Mouse (Mus musculus): ENCODE measurements around the gene Nmt1.

Gene Nmt1

DNA sequence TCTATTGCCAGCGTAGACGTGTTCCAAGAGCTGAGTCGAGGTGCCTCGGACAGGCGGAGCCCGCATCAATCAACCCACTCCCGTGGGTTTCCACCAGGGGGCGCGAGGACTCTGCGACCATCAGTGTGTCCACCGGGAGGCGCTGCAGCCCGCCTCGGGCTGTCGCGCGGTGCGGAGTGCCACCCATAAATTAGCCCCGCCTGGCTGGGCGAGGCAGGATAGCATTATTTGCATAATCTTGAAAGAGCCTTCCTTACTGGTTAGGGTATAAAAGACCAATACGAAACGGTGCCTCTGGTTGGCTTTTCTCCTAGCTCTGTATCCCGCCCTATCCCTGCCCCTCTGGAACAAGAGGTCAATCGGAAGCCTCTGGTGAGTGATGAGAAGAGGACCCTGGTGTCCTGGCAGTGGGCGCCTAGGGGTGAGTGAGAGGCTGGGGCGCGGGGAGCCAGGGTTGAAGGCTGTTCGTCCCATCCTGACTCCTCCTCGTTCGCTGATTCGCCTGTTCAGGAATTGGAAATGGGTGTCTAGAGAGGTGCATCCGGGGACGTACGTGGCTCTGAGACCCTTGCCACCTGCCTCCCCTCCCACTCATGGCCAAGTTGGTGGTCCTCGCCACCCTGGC is 74.8 kb downstream of the Nmt1 start:
- peak; percentile 85 for ATAC-seq (ENCODE audit: insufficient number of reproducible peaks, low FRiP score, low TSS enrichment)

DNA sequence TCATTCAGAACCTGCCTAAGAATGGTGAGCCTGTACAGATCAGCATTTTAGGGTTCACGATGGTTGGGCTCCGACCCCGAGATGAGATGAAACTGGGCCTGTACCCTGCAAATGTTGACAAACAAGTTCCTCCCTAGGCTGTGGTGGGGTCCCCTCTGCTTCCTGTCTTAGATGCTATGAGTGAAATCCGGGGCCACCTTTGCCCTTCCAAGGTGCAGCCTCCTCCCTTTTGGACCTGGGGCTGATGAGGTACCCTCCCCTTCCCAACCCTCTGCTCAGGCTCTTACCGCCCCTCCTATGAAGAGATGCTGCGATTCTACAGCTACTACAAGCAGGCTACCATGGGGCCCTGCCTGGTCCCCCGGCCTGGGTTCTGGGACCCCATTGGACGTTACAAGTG is 75.6 kb downstream of the Nmt1 start:
- no peak for ATAC-seq (ENCODE audit: insufficient number of reproducible peaks, low FRiP score, low TSS enrichment)

- no peak for ATAC-seq (ENCODE audit: insufficient number of reproducible peaks, low FRiP score, low TSS enrichment)
Measured at GRCm38 (mm10) chr11:103104469-103104868, 76.5 kb downstream of the Nmt1 start.

- ATAC-seq (ENCODE audit: insufficient number of reproducible peaks, low FRiP score, low TSS enrichment): no peak
Measured at GRCm38 (mm10) chr11:103105180-103105725, 77.3 kb downstream of the Nmt1 start.

DNA sequence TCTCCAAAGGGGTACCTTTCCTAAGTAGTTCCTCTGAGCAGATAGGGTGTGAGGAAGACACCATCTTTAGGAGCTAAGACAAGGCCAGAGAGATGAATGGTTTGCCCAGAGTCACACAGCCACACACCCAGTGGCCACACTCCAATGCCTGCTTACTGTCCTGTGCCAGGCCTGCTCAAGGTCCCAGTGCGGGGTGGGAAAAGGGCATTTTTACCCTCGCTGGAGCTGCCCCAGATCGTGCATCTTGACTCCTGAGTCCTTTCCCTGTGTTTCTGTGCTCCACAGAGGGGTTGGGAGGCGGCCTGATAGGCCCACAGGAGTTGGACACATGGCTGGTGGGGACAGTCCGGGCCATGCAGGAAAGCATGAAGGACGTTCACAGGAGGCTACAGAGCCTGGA is 77.8 kb downstream of the Nmt1 start:
- no peak for ATAC-seq (ENCODE audit: insufficient number of reproducible peaks, low FRiP score, low TSS enrichment)

DNA sequence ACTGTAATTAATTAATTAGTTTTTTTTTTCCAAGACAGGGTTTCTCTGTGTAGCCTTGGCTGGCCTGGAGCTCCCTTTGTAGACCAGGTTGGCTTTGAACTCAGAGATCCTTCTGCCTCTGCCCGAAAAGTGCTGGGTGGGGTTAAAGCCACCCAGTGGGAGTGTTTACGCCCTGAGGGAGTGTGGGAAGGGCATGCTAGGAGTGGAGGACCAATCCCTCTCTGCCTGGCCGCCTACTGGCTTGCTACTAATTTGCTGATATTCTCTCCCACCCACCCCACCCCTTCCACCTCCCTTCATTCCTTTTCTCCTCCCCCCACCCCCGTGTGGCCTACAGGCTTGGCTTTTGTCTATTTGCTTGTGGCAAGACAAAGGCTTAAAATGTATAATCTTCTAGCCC is 78.4 kb downstream of the Nmt1 start:
- ATAC-seq (ENCODE audit: insufficient number of reproducible peaks, low FRiP score, low TSS enrichment): no peak

DNA sequence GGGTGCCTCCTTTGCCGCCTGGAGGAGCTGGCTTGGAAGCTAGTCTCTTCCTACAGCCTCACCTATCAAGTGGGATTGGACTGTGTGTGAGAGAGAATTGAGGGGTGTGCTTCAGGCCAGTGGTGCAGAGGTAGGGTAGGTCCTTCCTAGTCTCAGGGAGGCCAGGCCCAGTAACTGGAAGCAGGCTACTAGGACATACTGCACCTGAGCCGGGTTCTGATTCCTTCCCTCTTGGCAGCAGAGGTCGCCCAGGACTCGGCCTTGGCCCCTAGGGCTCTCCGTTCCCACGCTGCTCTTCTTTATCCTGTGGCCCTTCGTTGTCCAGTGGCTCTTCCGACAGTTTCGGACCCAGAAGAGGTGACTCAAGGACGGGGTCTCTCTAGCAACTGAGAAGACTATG is 83.3 kb downstream of the Nmt1 start:
- ATAC-seq (ENCODE audit: insufficient number of reproducible peaks, low FRiP score, low TSS enrichment): no peak

- ATAC-seq (ENCODE audit: insufficient number of reproducible peaks, low FRiP score, low TSS enrichment): no peak
Measured at GRCm38 (mm10) chr11:103111881-103112551, 84.0 kb downstream of the Nmt1 start.

DNA sequence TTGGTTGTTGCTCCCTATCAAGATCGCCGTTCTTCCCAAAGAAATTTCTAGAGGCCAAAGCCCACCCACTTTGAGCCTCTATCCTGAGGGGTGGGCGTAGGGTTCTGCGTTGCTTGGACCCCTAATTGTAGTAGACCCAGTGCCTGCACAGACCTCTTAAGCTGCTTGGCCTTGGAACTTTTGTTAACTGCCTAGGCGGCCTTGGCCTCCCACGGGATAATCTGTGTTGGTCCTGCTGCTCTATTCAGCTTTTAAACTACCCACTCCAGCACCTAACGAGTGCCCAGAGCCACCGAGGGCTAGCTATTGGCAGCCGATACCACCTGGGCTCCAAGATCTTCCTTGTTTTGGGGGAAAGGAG is 84.5 kb downstream of the Nmt1 start:
- ATAC-seq (ENCODE audit: insufficient number of reproducible peaks, low FRiP score, low TSS enrichment): no peak

DNA sequence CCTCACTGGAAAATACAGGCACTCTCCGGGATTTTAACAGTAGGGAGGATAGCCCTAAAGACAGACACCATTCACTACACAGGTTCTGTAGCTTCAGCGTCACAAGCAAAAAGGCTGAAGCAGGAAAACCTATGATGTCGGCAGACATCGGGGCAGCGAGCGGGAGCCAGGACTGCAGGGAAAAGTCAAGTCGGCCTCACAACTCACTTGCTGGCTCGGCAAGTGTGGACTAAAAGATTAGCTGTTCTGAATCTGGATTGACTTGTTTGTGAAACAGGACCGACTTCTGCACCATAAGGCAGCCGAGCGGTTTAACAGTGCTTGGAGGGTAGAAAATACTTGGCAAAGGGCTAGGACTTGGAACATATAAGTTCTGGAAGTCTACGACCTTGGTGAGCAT is 85.0 kb downstream of the Nmt1 start:
- ATAC-seq (ENCODE audit: insufficient number of reproducible peaks, low FRiP score, low TSS enrichment): no peak

DNA sequence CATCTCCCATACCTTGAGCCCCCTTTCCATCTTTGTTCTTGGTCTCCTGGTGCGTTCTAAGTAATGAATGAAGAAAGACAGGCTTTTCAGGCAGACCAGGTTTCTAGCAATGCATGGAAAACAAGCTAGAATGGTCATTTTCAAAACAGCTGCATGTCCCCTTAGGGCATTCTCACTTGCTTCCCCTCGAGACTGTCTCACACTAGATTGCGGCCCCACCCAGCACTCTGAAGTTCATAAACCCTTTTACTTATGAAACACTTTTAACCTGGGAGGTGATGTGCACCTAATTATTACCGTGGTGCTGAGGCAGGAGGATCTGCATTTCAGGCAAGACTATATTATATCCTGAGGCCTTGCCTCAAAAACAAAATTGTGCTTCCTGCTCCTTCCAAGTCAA is 85.8 kb downstream of the Nmt1 start:
- no peak for ATAC-seq (ENCODE audit: insufficient number of reproducible peaks, low FRiP score, low TSS enrichment)

DNA sequence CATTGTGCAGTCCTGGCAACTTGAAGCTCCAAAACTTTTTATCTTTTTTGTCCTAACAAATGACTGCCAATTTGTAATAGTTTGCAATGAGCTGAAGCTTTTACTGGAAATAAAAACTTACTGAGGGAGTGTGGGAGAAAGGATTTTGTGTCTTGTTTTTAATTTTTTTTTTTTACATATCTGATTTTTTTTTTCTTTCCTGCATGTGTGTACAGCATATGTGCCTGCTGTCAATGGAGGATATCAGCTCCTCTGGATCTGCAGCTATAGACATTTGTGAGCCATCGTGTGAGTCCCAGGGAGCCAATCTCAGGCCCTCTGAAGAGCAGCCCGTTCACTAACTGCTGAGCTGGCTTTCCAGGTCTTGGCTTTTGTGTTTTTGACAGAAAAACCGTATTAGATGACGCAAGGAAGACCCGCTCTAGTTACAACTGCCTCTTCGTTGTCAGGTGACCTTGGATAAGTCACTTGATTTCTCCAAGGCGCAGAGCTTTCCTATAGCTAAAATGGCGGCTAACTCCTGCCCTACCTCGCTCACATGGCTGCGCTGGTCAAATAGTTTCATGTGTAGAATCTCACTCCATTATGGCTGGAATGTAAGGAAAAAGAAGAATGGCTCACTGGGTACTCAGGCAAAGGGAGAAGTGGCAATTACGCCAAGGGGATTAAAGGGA is 86.4 kb downstream of the Nmt1 start:
- ATAC-seq (ENCODE audit: insufficient number of reproducible peaks, low FRiP score, low TSS enrichment): no peak

- peak; percentile 70; the same call in 1 of the 2 replicates for ATAC-seq (ENCODE audit: insufficient number of reproducible peaks, low FRiP score, low TSS enrichment)
Measured at GRCm38 (mm10) chr11:103115163-103116007, 87.4 kb downstream of the Nmt1 start.

DNA sequence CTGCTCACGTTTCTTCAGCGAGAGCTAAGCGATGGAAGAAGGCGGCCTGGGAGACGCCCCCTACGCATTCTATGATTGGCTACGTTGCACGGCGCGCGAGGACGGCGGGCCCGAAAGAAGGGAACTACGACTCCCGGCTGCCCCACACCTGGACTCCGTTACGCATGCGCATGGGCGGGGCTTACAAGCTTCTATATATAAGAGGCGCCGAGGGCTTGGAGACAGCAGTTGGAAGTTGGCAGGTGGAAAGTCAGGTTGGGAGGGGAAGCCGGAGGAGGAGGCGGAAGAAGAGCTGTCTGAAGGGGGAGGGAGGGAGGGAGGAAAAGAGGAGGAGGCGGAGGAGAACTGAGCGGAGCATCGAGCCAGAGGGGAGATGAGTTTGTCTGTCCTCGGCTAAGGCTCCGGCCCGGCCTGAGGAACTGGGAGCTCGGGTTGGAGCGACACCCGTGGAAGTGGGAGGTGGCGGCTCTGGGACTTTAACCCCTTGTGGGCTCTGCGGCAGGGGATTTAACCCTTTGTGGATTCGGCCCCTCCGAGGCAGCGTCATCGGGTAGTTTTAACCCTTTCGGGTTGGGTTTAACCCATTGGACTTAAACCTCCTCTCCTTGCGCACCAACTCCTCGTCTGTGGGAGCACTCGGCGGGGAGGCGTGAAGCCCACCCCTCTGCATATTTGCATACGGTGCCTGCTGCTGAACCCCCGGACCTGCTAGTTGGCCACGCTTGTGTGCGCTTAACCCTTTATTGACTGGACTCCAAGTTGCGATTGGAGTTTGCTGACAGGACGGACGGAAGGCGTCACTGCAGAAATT is 88.2 kb downstream of the Nmt1 start, which contains the start of gene Hexim1:
TSS of gene Hexim1 (plus strand) at position 224 of the 811 bp plus-strand sequence.
- ATAC-seq (ENCODE audit: insufficient number of reproducible peaks, low FRiP score, low TSS enrichment): peak; percentile 92

GRCm38 (mm10) chr11:103116959-103117590 is 89.1 kb downstream of the Nmt1 start:
- ATAC-seq (ENCODE audit: insufficient number of reproducible peaks, low FRiP score, low TSS enrichment): peak; percentile 23; the same call in 1 of the 2 replicates

DNA sequence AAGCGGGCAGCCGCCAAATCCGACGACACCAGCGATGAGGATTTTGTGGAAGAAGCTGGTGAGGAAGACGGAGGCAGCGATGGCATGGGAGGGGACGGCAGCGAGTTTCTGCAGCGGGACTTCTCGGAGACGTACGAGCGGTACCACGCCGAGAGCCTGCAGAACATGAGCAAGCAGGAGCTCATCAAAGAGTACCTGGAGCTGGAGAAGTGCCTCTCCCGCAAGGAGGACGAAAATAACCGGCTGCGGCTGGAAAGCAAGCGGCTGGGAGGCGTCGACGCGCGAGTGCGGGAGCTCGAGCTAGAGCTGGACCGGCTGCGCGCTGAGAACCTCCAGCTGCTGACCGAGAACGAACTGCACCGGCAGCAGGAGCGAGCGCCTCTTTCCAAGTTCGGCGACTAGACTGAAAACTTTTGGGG is 89.6 kb downstream of the Nmt1 start:
- no peak for ATAC-seq (ENCODE audit: insufficient number of reproducible peaks, low FRiP score, low TSS enrichment)
